Mouse (Mus musculus): Measurements from ENCODE around the gene Dynlt1a.
"Not testable (repeated sequence)": the region's sequence is repeated elsewhere in the genome, so short reads cannot be mapped to it uniquely, and the experiment has no call there.

DNA sequence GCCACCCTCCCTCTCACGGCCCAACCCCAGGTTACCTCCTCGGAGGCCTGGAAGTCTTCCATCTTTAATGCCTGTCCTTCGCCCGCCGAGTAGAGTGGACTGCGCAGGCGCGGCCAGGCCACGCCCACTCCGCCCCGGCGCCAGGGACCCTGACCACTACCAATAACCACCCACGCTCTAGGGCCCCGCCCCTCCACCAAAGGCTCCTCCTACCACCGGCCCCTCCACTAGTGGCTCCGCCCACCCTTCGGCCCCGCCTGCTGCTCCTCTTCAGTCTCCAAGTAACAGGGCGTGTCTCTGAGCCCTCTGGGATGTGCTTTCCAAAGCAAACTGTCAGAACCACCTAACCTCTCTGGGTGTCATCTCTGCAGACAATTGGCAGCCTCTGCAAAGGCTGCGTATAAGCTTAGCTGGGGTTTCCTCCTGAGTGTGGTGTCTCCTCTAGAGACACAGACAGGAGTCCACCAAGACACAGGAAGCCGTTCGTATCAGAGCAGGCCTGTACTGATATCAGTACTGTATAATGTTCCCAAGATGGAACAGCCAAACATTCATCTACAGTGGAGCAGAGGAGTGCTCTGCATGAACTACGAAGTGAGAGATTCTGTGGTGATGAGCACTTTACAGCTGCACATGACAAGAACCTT is at the start of gene Dynlt1a:
- TF ChIP-seq CTCF, EP300 (IDR thresholded peaks at IDR 0.05; ENCODE audit: low read depth): not testable (repeated sequence)

Data from heart, postnatal 0 days (tissue).